Mouse (Mus musculus) brain, embryonic 14.5 days (tissue): ENCODE measurements around the gene Tmem151a.

Source experiments
- CTCF ChIP-seq: fragments of 200-500 bp; IDR thresholded peaks from 2 replicates; pipeline ENCODE4 v1.5.1; 2012; ENCODE audit warnings: inconsistent platforms, mild to moderate bottlenecking, moderate library complexity, borderline replicate concordance; ENCODE audit not compliant: insufficient read depth, insufficient read length; ENCODE audit errors: extremely low read depth
- POLR2A ChIP-seq: fragments of 200-500 bp; IDR thresholded peaks from 2 replicates; pipeline ENCODE4 v1.6.1; 2012; ENCODE audit warnings: mild to moderate bottlenecking, inconsistent platforms, borderline replicate concordance; ENCODE audit not compliant: poor library complexity, insufficient read depth, insufficient read length, severe bottlenecking; ENCODE audit errors: extremely low read depth

DNA sequence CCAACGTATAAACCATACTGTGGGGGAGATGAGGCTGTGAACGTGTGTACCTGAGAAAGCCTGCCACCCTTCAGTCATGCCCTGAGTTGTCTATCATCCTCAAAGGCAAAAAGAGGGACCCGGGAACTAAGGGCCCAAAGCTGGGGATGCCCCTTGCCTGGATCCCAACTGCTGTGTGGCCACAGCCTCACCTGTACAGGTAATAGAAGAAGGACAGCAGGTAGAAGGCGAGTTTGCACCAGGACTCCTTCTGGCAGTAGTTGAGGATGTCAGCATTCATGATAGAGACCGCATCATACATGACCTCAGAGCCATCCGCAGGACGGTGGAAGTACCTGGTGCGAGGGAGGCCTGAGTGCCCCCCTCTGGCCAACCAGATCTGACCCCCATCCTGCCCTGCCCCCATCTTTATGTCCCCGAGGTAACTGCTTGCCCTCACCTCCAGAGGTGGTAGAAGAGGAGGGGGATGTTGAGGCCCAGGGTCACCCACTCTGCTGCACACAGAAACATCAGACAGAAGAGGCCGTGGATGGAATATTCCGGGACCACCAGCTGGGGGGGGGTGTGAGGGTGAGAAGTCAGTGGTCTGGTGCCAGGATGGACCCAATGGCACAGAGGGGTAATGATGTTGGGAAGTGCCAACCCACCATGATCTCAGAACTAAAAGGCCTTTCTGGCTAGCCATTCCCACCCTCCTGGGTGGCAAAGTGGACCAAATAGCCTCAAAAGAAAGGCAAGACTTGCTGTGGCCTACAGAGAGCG is 8.3 kb upstream of the Tmem151a start:
- no peak for TF ChIP-seq CTCF
- TF ChIP-seq POLR2A = no peak
